Mouse (Mus musculus) brain, embryonic 14.5 days (tissue): ENCODE results near the gene Bbs5. TPM values are rescaled to one million over a fixed set of nuclear protein-coding genes. Genes with fewer than 3 reads are reported as not detected.
A peak's percentile ranks its signal among the peaks of the same experiment; 100 is the strongest.

ENCODE experiments used
- DNase-seq: peaks from one replicate; pipeline ENCODE4 v3.0.0-alpha.2; 2011; ENCODE audit warnings: low read depth
- CTCF ChIP-seq: fragments of 200-500 bp; IDR thresholded peaks from 2 replicates; pipeline ENCODE4 v1.5.1; 2012; ENCODE audit warnings: inconsistent platforms, mild to moderate bottlenecking, moderate library complexity, borderline replicate concordance; ENCODE audit not compliant: insufficient read depth, insufficient read length; ENCODE audit errors: extremely low read depth
- POLR2A ChIP-seq: fragments of 200-500 bp; IDR thresholded peaks from 2 replicates; pipeline ENCODE4 v1.6.1; 2012; ENCODE audit warnings: mild to moderate bottlenecking, inconsistent platforms, borderline replicate concordance; ENCODE audit not compliant: poor library complexity, insufficient read depth, insufficient read length, severe bottlenecking; ENCODE audit errors: extremely low read depth
- polyA plus RNA-seq: library from polyadenylated mRNA; depleted of rRNA; stranded (reverse); fragments of >200 nt; gene quantifications from 2 replicates; pipeline ENCODE4 v1.2.3, GENCODE M21; 2012; rRNA removed

Gene Bbs5
- polyA plus RNA-seq, 1 experiment, result 18.8 TPM

- no peak for DNase-seq
- TF ChIP-seq POLR2A, result no peak
- no peak for TF ChIP-seq CTCF
These were observed 53.5 kb downstream of the Bbs5 start for GRCm38 (mm10) chr2:69700446-69700845.

- peak; percentile 1 for DNase-seq
- no peak for TF ChIP-seq CTCF
- no peak for TF ChIP-seq POLR2A
These were observed 65.2 kb downstream of the Bbs5 start for GRCm38 (mm10) chr2:69712171-69712570.

GRCm38 (mm10) chr2:69712981-69713625 is 66.1 kb downstream of the Bbs5 start, which contains the start of gene Fastkd1:
TSS of gene Fastkd1 (minus strand) at chr2:69713516.
- TF ChIP-seq POLR2A, result peak; percentile 31; the same call in 1 of the 2 replicates
- TF ChIP-seq CTCF, result no peak
- peak; percentile 96 for DNase-seq

GRCm38 (mm10) chr2:69713626-69714014 is 66.6 kb downstream of the Bbs5 start:
- no peak for DNase-seq

GRCm38 (mm10) chr2:69714126-69714525 is 67.2 kb downstream of the Bbs5 start:
- TF ChIP-seq POLR2A (no peak), CTCF (no peak)
- DNase-seq, result no peak

More at GRCm38 (mm10) chr2:69713626-69714014, 66.6 kb downstream of the Bbs5 start:
- no peak for TF ChIP-seq CTCF
- no peak for TF ChIP-seq POLR2A

GRCm38 (mm10) chr2:69716483-69716882 is 69.5 kb downstream of the Bbs5 start:
- TF ChIP-seq POLR2A (no peak), CTCF (no peak)
- DNase-seq, result no peak

Other genes with a start within 250 kb of the Bbs5 start
- gene Lrp2, start 61.1 kb upstream of the Bbs5 start, polyA plus RNA-seq, result 2.0 and 3.4 TPM in 2 replicates
- gene Klhl41, start 22.9 kb downstream of the Bbs5 start, polyA plus RNA-seq, result 0.38 and 0.44 TPM in 2 replicates
- gene Fastkd1, start 66.3 kb downstream of the Bbs5 start, polyA plus RNA-seq, result 14.4 and 14.9 TPM in 2 replicates
- gene Ppig, start 75.4 kb downstream of the Bbs5 start, polyA plus RNA-seq, result 20.4 and 24.2 TPM in 2 replicates
- 2.1 and 3.5 TPM in 2 replicates for gene Ccdc173, start 142.4 kb downstream of the Bbs5 start, polyA plus RNA-seq
- 46.7 and 51.7 TPM in 2 replicates for gene Phospho2, start 142.5 kb downstream of the Bbs5 start, polyA plus RNA-seq
- gene Klhl23, start 174.8 kb downstream of the Bbs5 start, polyA plus RNA-seq, result 39.4 and 56.3 TPM in 2 replicates
- gene Ssb, start 214.4 kb downstream of the Bbs5 start, polyA plus RNA-seq, result 119 and 122 TPM in 2 replicates
- 8.9 and 9.4 TPM in 2 replicates for gene Mettl5, start 238.4 kb downstream of the Bbs5 start, polyA plus RNA-seq